Mouse (Mus musculus) cerebellum, adult 2 months (tissue): ENCODE data around the gene Ackr3.

ENCODE experiments used
- CTCF ChIP-seq: fragments of 200-500 bp; IDR thresholded peaks from 2 replicates; pipeline ENCODE4 v1.5.1; 2011; ENCODE audit warnings: low read depth, mild to moderate bottlenecking, control low read depth, low read length, moderate library complexity, borderline replicate concordance; ENCODE audit not compliant: insufficient read depth
- POLR2A ChIP-seq: fragments of 200-500 bp; IDR thresholded peaks from 2 replicates; pipeline ENCODE4 v1.6.1; 2011; ENCODE audit warnings: low read length, control low read depth, borderline replicate concordance; ENCODE audit not compliant: insufficient read depth

- TF ChIP-seq POLR2A (no peak), CTCF (no peak)
Observed at GRCm38 (mm10) chr1:90212901-90213300, 9.1 kb downstream of the Ackr3 start.
